Mouse (Mus musculus): Measurements from ENCODE around the gene Prdm4.

The Prdm4 gene

GRCm38 (mm10) chr10:85916498-85917309, at the start of gene Prdm4:
Prdm4 (minus strand) TSS chr10:85917142.
- ChIA-PET CTCF (interaction anchor here (0.6 to 1.2 kb wide), 5 partner anchors 11 to 731 kb away, joined by 3 to 7 read pairs (median 3); partner anchors contain the start of genes Ascl4 (in 1 of the 4) and Btbd11 (in 1 of the 4)), POLR2A (interaction anchor here (0.5 to 7.4 kb wide), 16 partner anchors 11 to 1160 kb away, joined by 3 to 110 read pairs (median 4); partner anchors contain the start of genes Ascl4 (in 1 of the 4), Nt5dc3 (in 1 of the 4) and Rtcb (in 1 of the 4))

DNA sequence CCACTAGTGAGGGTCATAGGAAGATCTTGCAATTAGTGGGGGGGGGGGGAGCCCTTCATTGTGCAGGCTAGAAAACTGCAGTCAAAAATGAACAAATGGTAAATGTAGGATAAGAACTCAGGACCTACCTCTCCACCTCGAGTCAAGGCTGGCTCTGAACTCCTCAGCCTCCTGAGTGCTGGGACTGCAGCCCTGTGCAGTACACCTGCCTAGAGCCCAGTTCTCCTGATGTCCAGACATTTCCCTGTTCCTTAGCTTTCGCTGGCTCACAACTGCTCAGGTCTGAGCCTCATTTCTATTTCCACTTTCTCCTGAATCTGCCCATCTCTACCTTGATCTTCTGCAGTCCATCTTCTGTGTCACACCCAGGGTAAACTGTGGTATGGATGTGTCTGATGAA, 49.5 kb upstream of the Prdm4 start:
- ChIA-PET CTCF (no interaction called here), POLR2A (no interaction called here)

DNA sequence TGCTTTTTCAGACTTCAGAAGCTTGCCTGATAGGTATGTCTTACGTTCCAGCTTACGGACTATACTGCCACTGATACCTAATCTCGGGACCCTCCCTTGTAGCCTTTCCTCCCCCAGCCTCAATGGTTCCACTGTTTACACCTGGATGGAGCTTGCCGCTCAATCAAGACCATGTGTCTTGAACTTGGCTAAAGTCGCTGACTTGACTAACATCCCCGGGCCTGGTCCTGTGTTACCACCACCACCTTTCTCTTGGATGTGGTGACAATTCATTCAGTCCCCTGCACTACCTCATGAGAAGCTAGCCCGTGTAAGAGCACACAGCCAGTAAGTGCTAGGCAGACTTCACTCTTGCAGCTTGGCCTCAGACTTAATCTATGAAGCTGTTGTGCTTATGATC, 47.4 kb upstream of the Prdm4 start:
- POLR2A ChIA-PET, result interaction anchor here in 1 of 4 experiments (1.1 kb wide), 1 partner anchor 500 kb away, joined by 3 read pairs; no protein-coding TSS in a partner anchor
- CTCF ChIA-PET, result interaction anchor here in 1 of 4 experiments (0.6 kb wide), 1 partner anchor 676 kb away, joined by 3 read pairs; no protein-coding TSS in a partner anchor

- ChIA-PET POLR2A (no interaction called here), CTCF (no interaction called here)
Observed at GRCm38 (mm10) chr10:85962897-85963296, 46.0 kb upstream of the Prdm4 start.

DNA sequence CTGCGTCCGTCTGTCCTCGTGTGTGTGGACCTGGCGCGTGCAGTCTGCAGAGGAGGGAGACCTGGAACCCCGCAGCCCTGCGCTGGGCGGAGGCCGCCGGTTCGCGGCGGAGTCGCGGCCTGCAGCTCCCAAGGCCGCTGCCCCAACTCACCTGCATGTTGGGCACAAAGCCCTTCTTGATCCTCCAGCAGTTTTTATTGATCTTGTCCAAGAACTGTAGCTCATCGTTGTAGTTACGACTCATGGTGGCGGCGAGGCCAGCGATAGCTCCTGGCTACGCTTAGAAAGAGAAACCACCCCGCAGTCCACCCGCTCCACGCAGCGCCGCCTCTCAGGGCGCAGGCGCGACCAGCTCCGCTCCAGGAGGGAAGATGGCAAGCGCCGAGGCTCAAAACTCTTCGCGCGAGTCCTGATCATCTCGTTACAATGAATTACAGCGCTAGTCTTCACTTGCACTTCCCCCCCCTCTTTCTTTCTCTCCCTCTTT, 40.6 kb upstream of the Prdm4 start, which contains the start of gene Rtcb:
Gene Rtcb, minus strand, starts transcription at position 360 of the 487 bp plus-strand sequence.
- ChIA-PET CTCF (interaction anchor here in 3 of 4 experiments (0.6 to 1.3 kb wide), 10 partner anchors 10 to 541 kb away, joined by 3 to 6 read pairs (median 3); partner anchors contain the start of gene Fbxo7 (in 3 of the 3)), POLR2A (interaction anchor here in 2 of 4 experiments (0.6 to 1.4 kb wide), 15 partner anchors 10 to 747 kb away, joined by 3 to 5 read pairs (median 3); partner anchors contain the start of genes Fbxo7 (in 1 of the 2) and Prdm4 (in 1 of the 2))

GRCm38 (mm10) chr10:85956871-85957419, 40.0 kb upstream of the Prdm4 start:
- POLR2A ChIA-PET, result interaction anchor here in 2 of 4 experiments (0.6 to 1.4 kb wide), 14 partner anchors 9 to 747 kb away, joined by 3 to 5 read pairs (median 3); partner anchors contain the start of genes Fbxo7 (in 1 of the 2) and Prdm4 (in 1 of the 2)
- CTCF ChIA-PET, result interaction anchor here in 3 of 4 experiments (0.7 to 1.3 kb wide), 8 partner anchors 11 to 507 kb away, joined by 3 to 5 read pairs (median 3); partner anchors contain the start of gene Fbxo7 (in 3 of the 3)

DNA sequence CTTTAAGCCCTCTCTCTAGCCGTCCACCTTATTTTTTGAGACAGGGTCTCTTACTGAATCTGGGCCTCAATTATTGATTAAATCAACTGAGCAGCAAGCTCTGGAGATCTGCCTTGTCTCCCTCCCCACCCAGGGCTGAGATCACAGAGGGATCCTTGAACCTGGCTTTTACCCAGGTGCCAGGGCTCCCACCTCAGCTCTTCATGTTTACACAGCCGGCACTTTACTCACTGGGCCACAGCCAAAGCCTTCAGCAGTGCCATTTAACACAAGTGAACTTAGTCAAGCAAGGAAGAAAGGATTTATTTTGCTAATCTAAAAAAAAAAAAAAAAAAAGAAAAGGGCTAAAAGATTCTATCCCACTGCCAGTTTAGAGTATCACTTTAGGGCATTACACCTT, 37.5 kb upstream of the Prdm4 start:
- POLR2A ChIA-PET, result interaction anchor here in 3 of 4 experiments (0.7 to 3.1 kb wide), 7 partner anchors 9 to 240 kb away, joined by 3 to 10 read pairs (median 4); no protein-coding TSS in a partner anchor
- CTCF ChIA-PET, result no interaction called here

- ChIA-PET CTCF (interaction anchor here in 2 of 4 experiments (0.6 to 1.0 kb wide), 3 partner anchors 69 to 754 kb away, joined by 3 to 4 read pairs (median 4); partner anchors contain the start of gene Fbxo7 (in 1 of the 2)), POLR2A (interaction anchor here (0.6 to 3.1 kb wide), 9 partner anchors 8 to 671 kb away, joined by 3 to 10 read pairs (median 4); no protein-coding TSS in a partner anchor)
Observed at GRCm38 (mm10) chr10:85953401-85953800, 36.5 kb upstream of the Prdm4 start.

DNA sequence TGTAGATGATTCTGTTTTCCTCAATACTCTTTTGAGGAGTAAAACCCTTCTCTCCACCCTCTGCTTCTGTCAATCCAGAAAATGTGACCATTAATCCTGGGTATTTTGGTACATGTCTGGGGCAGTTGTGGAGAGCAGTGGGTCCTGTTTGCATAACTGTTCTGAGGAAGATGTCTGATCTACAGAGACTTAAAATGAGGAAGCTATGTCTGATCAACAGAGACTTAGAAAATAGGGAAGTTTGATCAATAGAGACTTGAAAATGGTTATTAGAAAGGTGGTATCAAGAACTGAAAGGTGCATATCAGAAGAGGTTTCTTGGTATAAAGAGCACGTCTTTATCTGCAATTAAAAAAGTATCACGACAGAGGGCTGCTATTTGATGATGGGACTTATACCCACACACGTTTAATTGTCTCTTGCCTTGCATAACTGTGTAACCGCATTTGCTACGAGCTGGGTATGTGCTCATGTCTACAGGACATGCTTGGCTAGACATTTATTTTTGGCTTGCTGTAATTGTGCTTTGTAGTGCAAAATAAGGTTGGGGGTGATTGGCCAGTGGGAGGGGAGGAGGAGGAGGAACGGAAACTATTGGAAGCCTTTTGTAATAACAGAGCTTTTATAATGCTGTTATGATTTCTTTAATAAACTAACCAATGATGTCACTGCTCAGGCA, 35.0 kb upstream of the Prdm4 start:
- ChIA-PET POLR2A (interaction anchor here in 2 of 4 experiments (0.6 to 1.2 kb wide), 3 partner anchors 10 to 943 kb away, joined by 3 to 7 read pairs (median 4); no protein-coding TSS in a partner anchor), CTCF (interaction anchor here in 3 of 4 experiments (0.5 to 0.8 kb wide), 3 partner anchors 8 to 70 kb away, joined by 3 to 4 read pairs (median 3); partner anchors contain the start of genes Ascl4 (in 1 of the 3) and Fbxo7 (in 1 of the 3))

DNA sequence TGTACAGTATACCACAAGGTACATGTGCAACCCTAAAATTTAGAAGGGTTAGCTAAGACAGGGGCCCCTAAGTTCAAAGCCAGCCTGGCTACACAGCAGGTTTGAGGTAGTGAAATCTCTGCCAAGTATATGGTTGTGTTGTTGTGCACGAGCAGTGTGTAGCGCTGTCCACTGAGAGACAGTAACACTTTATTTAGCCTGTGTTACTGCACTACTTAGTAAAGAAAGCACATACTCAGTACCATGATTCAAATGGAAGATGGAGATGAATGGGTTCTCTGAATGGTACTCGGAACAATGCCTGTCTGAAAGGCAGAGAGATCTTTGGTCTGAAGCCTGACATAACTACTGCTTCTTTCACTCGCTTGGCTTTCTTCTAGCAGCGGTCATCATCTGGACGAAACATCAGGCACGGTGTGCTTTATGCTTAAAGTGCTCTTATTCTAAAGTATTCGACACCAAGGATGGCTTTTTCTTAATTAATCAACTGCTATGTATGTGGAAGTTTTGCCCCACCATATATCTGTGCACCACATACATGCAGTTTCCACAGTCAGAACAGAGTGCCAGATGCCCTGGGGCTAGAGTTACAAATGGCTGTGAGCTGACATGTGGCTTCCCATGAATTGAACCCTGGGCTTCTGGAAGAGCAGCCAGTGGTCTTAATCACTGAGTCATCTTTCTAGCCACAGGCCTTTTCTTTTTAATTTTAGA, 31.7 kb upstream of the Prdm4 start:
- CTCF ChIA-PET, result interaction anchor here in 1 of 4 experiments (0.6 kb wide), 1 partner anchor 915 kb away, joined by 3 read pairs; no protein-coding TSS in a partner anchor
- POLR2A ChIA-PET, result interaction anchor here in 1 of 4 experiments (0.6 kb wide), 1 partner anchor 11 kb away, joined by 7 read pairs; no protein-coding TSS in a partner anchor

- ChIA-PET POLR2A (interaction anchor here in 1 of 4 experiments (1.0 to 2.5 kb wide), 6 partner anchors 8 to 765 kb away, joined by 3 to 10 read pairs (median 5); partner anchors contain the start of gene Ascl4), CTCF (interaction anchor here in 2 of 4 experiments (1.4 to 1.8 kb wide), 2 partner anchors 8 to 32 kb away, joined by 4 read pairs; no protein-coding TSS in a partner anchor)
Observed at GRCm38 (mm10) chr10:85936280-85936965, 19.5 kb upstream of the Prdm4 start.

- POLR2A ChIA-PET, result interaction anchor here in 3 of 4 experiments (0.6 to 3.9 kb wide), 19 partner anchors 8 to 315 kb away, joined by 3 to 30 read pairs (median 4); partner anchors contain the start of genes Prdm4 (in 1 of the 3) and Rtcb (in 1 of the 3)
- CTCF ChIA-PET, result interaction anchor here in 3 of 4 experiments (0.7 to 1.9 kb wide), 5 partner anchors 19 to 1172 kb away, joined by 3 to 4 read pairs (median 4); no protein-coding TSS in a partner anchor
Observed at GRCm38 (mm10) chr10:85929962-85930361, 13.0 kb upstream of the Prdm4 start.

GRCm38 (mm10) chr10:85929208-85929591, 12.3 kb upstream of the Prdm4 start:
- POLR2A ChIA-PET, result interaction anchor here in 3 of 4 experiments (0.5 to 3.9 kb wide), 21 partner anchors 9 to 316 kb away, joined by 3 to 30 read pairs (median 4); partner anchors contain the start of genes Rtcb (in 2 of the 3), Fbxo7 (in 1 of the 3) and Prdm4 (in 1 of the 3)
- CTCF ChIA-PET, result interaction anchor here (0.6 to 1.9 kb wide), 16 partner anchors 8 to 1171 kb away, joined by 3 to 11 read pairs (median 4); partner anchors contain the start of genes Prdm4 (in 1 of the 4) and Syn3 (in 1 of the 4)

- ChIA-PET POLR2A (interaction anchor here in 3 of 4 experiments (0.5 to 3.9 kb wide), 22 partner anchors 8 to 915 kb away, joined by 3 to 30 read pairs (median 4); partner anchors contain the start of genes Rtcb (in 2 of the 3), Fbxo7 (in 1 of the 3) and Prdm4 (in 1 of the 3)), CTCF (interaction anchor here (0.6 to 1.9 kb wide), 15 partner anchors 8 to 1084 kb away, joined by 3 to 11 read pairs (median 3); partner anchors contain the start of genes Prdm4 (in 2 of the 4) and Syn3 (in 1 of the 4))
Observed at GRCm38 (mm10) chr10:85928499-85929207, 11.7 kb upstream of the Prdm4 start.
